Mouse (Mus musculus): Measurements from ENCODE around the gene Gcgr.
"Not testable (repeated sequence)": the region's sequence is repeated elsewhere in the genome, so short reads cannot be mapped to it uniquely, and the experiment has no call there.

Gcgr gene

GRCm38 (mm10) chr11:120572752-120573584, 42.5 kb downstream of the Gcgr start, which contains the start of gene P4hb:
TSS of gene P4hb (minus strand) at chr11:120573253.
- peak; percentile 100 for DNase-seq

GRCm38 (mm10) chr11:120573585-120574277, 43.2 kb downstream of the Gcgr start:
- no peak for DNase-seq

- DNase-seq: no peak
Measured at GRCm38 (mm10) chr11:120574278-120574600, 43.7 kb downstream of the Gcgr start.

GRCm38 (mm10) chr11:120575046-120575445, 44.5 kb downstream of the Gcgr start:
- DNase-seq: no peak

- DNase-seq: no peak
Measured at GRCm38 (mm10) chr11:120575940-120576339, 45.4 kb downstream of the Gcgr start.

- no peak for DNase-seq
Measured at GRCm38 (mm10) chr11:120576365-120576981, 46.0 kb downstream of the Gcgr start.

- peak; percentile 28 for DNase-seq
Measured at GRCm38 (mm10) chr11:120577211-120578023, 46.9 kb downstream of the Gcgr start.

- DNase-seq: no peak
Measured at GRCm38 (mm10) chr11:120578024-120578693, 47.7 kb downstream of the Gcgr start.

- DNase-seq: no peak
Measured at GRCm38 (mm10) chr11:120578694-120579243, 48.3 kb downstream of the Gcgr start.

- DNase-seq: peak; percentile 85
Measured at GRCm38 (mm10) chr11:120579316-120580107, 49.0 kb downstream of the Gcgr start.

- DNase-seq: peak; percentile 40
Measured at GRCm38 (mm10) chr11:120580190-120580589, 49.7 kb downstream of the Gcgr start.

GRCm38 (mm10) chr11:120580871-120581331, 50.4 kb downstream of the Gcgr start:
- DNase-seq: peak; percentile 59

GRCm38 (mm10) chr11:120581490-120582267, 51.2 kb downstream of the Gcgr start, which contains the start of gene Arhgdia:
TSS of gene Arhgdia (minus strand) at chr11:120581624.
- DNase-seq: peak; percentile 92

- peak; percentile 67 for DNase-seq
Measured at GRCm38 (mm10) chr11:120582268-120582981, 51.9 kb downstream of the Gcgr start.

- not testable (repeated sequence) for DNase-seq
Measured at GRCm38 (mm10) chr11:120582982-120583293, 52.4 kb downstream of the Gcgr start.

- DNase-seq: no peak
Measured at GRCm38 (mm10) chr11:120583937-120584336, 53.4 kb downstream of the Gcgr start.

GRCm38 (mm10) chr11:120588531-120588930, 58.0 kb downstream of the Gcgr start:
- DNase-seq: no peak
